Mouse (Mus musculus): ENCODE measurements at regions not wholly inside any gene's neighbourhood (a gene's known extent, or its start where the extent isn't known, plus 50 kb on each side); places are given as distances from the start of the nearest gene placed in this dataset.

- no peak for TF ChIP-seq EP300 (IDR thresholded peaks at IDR 0.05; ENCODE audit: low read depth)
- TF ChIP-seq CTCF (IDR thresholded peaks at IDR 0.05; ENCODE audit: low read depth), result no peak
Observed at GRCm38 (mm10) chr6:127375144-127375529, 71.5 kb upstream of the Parp11 start.

Measured in liver, postnatal 0 days (tissue).